Mouse (Mus musculus): ENCODE data around the gene Bcap29. TPM values are rescaled to one million over a fixed set of nuclear protein-coding genes. Genes with fewer than 3 reads are reported as not detected.
"Not testable (repeated sequence)": the region's sequence is repeated elsewhere in the genome, so short reads cannot be mapped to it uniquely, and the experiment has no call there.

Gene Bcap29
- polyA plus RNA-seq, 1 experiment from 2014 or later: 23.5 TPM

DNA sequence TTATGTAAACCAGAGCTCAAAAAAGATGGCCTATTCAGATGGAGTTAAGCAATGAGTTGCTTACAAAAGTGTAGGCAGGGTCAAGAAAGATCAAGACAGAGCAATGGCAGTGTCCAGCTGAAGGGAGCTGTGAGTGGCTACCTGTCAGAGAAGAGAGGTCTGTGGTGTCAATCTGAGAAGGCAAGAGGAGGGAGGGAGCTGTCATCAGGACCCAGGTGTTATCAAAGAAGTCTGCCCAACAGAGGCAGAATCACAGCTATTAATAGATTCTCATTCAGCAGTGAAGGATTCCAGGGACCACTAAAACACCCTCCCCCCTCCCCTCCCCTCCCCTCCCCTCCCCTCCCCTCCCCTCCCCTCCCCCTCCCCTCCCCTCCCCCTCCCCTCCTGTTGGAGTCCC is 65.8 kb downstream of the Bcap29 start:
- Histone ChIP-seq H3K4me1 (no peaks in the 10 kb centered on the region), H3K9me3 (no peaks in the 10 kb centered on the region), H3K36me3 (replicated peaks) (no peaks in the 10 kb centered on the region), H3K4me2 (no peak overlapping the region), H3K9ac (no peak overlapping the region), H3K27ac (no peak overlapping the region), H3K4me3 (no peak overlapping the region), H3K27me3 (replicated peaks) (no peaks in the 10 kb centered on the region)
- no peak for ATAC-seq (replicated peaks)

GRCm38 (mm10) chr12:31567535-31567934 is 66.9 kb downstream of the Bcap29 start:
- not testable (repeated sequence) for H3K27ac ChIP-seq; H3K4me1 ChIP-seq; H3K9me3 ChIP-seq; H3K36me3 ChIP-seq (replicated peaks); H3K9ac ChIP-seq; H3K27me3 ChIP-seq (replicated peaks)
- 31% methylated on average over 10 of the region's 10 CpGs for WGBS
- peak overlapping the region; percentile 47 for H3K4me2 ChIP-seq
- ATAC-seq (replicated peaks): peak; percentile 20; the same call in 1 of the 2 replicates
- H3K4me3 ChIP-seq: peak overlapping the region; percentile 22

DNA sequence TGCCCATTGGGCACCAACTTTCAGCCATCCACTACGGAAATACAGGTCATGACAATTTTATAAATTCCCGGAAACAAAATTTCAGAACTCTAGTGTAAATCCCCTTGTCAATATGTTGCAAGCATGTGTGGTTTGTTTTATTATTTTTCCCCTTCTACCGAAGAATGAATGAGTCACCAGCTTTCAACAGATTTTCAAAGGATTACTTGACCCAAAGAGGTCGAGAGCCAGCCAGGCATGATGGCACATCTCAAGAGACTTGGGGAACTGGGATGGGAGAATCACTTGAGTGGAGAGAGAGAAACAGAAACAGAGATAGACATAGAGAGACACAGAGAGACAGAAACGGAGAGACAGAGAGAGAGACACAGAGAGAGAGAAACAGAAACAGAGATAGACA is 73.7 kb downstream of the Bcap29 start:
- H3K4me1 ChIP-seq: peaks cover 13% of the 10 kb centered on the region
- ATAC-seq (replicated peaks): no peak
- no peaks in the 10 kb centered on the region for H3K36me3 ChIP-seq (replicated peaks)
- no peak overlapping the region for H3K9ac ChIP-seq
- no peaks in the 10 kb centered on the region for H3K9me3 ChIP-seq
- no peak overlapping the region for H3K4me3 ChIP-seq
- H3K27me3 ChIP-seq (replicated peaks): peaks cover 46% of the 10 kb centered on the region
- WGBS: 65% methylated on average over 5 of the region's 5 CpGs
- no peak overlapping the region for H3K27ac ChIP-seq
- H3K4me2 ChIP-seq: no peak overlapping the region

DNA sequence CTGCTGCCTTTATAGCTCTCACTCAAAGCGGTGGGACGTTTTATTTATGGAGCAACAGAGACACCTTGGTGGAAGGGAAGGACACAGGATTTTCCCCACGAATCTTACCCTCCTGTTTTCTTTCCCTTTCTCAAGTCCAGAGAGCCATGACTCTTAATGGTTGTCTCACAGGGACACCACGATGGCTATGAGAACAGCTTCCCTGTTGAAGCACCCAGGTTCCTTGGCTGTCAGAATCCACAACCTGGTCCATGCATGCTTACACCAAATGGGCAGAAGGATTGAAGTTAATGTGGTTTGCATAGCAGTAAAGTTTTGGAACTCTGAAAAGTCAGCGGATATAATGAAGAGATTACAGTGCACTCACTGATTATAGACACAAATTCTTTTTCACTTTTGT is 74.5 kb downstream of the Bcap29 start:
- 16% methylated on average over 5 of the region's 5 CpGs for WGBS
- ATAC-seq (replicated peaks): no peak
- H3K9me3 ChIP-seq: no peaks in the 10 kb centered on the region
- no peak overlapping the region for H3K27ac ChIP-seq
- peaks cover 13% of the 10 kb centered on the region for H3K4me1 ChIP-seq
- H3K36me3 ChIP-seq (replicated peaks): no peaks in the 10 kb centered on the region
- no peak overlapping the region for H3K9ac ChIP-seq
- peaks cover 49% of the 10 kb centered on the region for H3K27me3 ChIP-seq (replicated peaks)
- peak overlapping the region; percentile 74 for H3K4me3 ChIP-seq
- H3K4me2 ChIP-seq: peak overlapping the region; percentile 100

DNA sequence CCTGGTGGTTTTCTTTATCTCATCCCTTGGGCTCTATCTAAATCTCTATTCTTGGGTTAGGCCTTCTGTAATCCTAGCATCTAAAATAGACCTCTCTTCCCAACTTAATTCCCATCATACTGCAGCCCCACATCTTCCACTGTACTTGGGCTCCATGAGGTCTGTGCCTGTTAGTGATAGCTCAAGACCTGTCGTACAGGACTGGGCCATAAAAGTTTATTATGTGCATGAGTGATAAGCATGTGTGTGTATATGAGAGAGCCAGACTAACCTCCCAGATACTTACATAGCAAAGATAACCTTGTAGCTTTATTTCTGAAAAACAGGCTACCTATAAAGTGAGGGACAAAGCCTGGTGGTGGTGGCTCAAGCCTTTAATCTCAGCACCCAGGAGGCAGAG is 80.1 kb downstream of the Bcap29 start:
- no peaks in the 10 kb centered on the region for H3K36me3 ChIP-seq (replicated peaks)
- no peak overlapping the region for H3K9ac ChIP-seq
- no peak overlapping the region for H3K4me3 ChIP-seq
- peaks cover 6% of the 10 kb centered on the region for H3K4me1 ChIP-seq
- WGBS: 84% methylated on average over 1 of the region's 1 CpGs
- no peak for ATAC-seq (replicated peaks)
- H3K27me3 ChIP-seq (replicated peaks): peaks cover 26% of the 10 kb centered on the region
- no peak overlapping the region for H3K27ac ChIP-seq
- no peak overlapping the region for H3K4me2 ChIP-seq
- H3K9me3 ChIP-seq: no peaks in the 10 kb centered on the region

- H3K9ac ChIP-seq: no peak overlapping the region
- WGBS: 93% methylated on average over 1 of the region's 1 CpGs
- no peak for ATAC-seq (replicated peaks)
Measured at GRCm38 (mm10) chr12:31551252-31551651, 83.2 kb downstream of the Bcap29 start.

GRCm38 (mm10) chr12:31546061-31546460 is 88.4 kb downstream of the Bcap29 start:
- H3K9me3 ChIP-seq: no peaks in the 10 kb centered on the region
- 85% methylated on average over 1 of the region's 1 CpGs for WGBS
- no peaks in the 10 kb centered on the region for H3K27me3 ChIP-seq (replicated peaks)
- no peak overlapping the region for H3K27ac ChIP-seq
- H3K36me3 ChIP-seq (replicated peaks): no peaks in the 10 kb centered on the region
- no peak for ATAC-seq (replicated peaks)
- H3K9ac ChIP-seq: no peak overlapping the region
- H3K4me1 ChIP-seq: no peaks in the 10 kb centered on the region
- H3K4me3 ChIP-seq: no peak overlapping the region
- no peak overlapping the region for H3K4me2 ChIP-seq

More at GRCm38 (mm10) chr12:31551252-31551651, 83.2 kb downstream of the Bcap29 start:
- H3K4me3 ChIP-seq: no peak overlapping the region
- H3K27me3 ChIP-seq (replicated peaks): peaks cover 7% of the 10 kb centered on the region; the same call in 1 of the 2 replicates
- no peak overlapping the region for H3K4me2 ChIP-seq
- no peak overlapping the region for H3K27ac ChIP-seq
- no peaks in the 10 kb centered on the region for H3K9me3 ChIP-seq
- H3K4me1 ChIP-seq: no peaks in the 10 kb centered on the region
- H3K36me3 ChIP-seq (replicated peaks): no peaks in the 10 kb centered on the region

- ATAC-seq (replicated peaks): no peak
- Histone ChIP-seq H3K9me3 (no peaks in the 10 kb centered on the region), H3K27me3 (replicated peaks) (no peaks in the 10 kb centered on the region), H3K27ac (no peak overlapping the region), H3K4me3 (no peak overlapping the region), H3K9ac (no peak overlapping the region), H3K4me1 (no peaks in the 10 kb centered on the region), H3K36me3 (replicated peaks) (no peaks in the 10 kb centered on the region), H3K4me2 (no peak overlapping the region)
- WGBS: 57% methylated on average over 2 of the region's 2 CpGs
Measured at GRCm38 (mm10) chr12:31545219-31545618, 89.2 kb downstream of the Bcap29 start.

DNA sequence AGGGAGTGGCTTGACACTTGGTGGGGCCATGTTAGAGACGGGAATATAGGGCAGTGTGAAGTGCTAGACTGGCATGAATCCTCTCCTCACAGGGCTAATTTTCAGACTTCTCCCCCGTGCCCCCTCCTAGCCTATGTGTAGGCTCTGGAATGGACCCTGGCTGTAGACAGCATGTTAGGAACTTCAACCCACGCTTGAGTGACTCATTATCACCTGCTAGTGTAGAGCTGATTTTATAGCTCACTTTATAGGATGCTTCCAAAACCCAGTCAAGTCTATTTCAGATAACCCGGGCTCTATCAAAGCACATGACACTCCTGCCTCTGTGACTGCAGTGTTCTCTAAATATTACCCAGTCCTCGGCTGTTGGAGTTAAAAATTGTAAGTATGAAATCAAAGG is 92.9 kb downstream of the Bcap29 start:
- no peak for ATAC-seq (replicated peaks)
- Histone ChIP-seq H3K4me3 (no peak overlapping the region), H3K27me3 (replicated peaks) (no peaks in the 10 kb centered on the region), H3K9me3 (no peaks in the 10 kb centered on the region), H3K4me2 (no peak overlapping the region), H3K36me3 (replicated peaks) (no peaks in the 10 kb centered on the region), H3K27ac (no peak overlapping the region), H3K4me1 (no peaks in the 10 kb centered on the region), H3K9ac (no peak overlapping the region)
- WGBS: 79% methylated on average over 5 of the region's 5 CpGs

Other genes starting within 250 kb of the Bcap29 start
- 0.09 TPM in 1 of 2 replicates, not detected in the other for gene Slc26a3, start 243.8 kb downstream of the Bcap29 start, polyA plus RNA-seq (2015; fragmentation: Nextera tagmentation; extraction: Ambion mirVana)
- 17.9 and 19.8 TPM in 2 replicates for gene Cbll1, start 135.0 kb downstream of the Bcap29 start, polyA plus RNA-seq (2015; fragmentation: Nextera tagmentation; extraction: Ambion mirVana)
- gene Slc26a4, start 74.7 kb downstream of the Bcap29 start, polyA plus RNA-seq (2015; fragmentation: Nextera tagmentation; extraction: Ambion mirVana): 0.09 and 0.14 TPM in 2 replicates
- 6.2 and 7.2 TPM in 2 replicates for gene Dus4l, start 20.2 kb upstream of the Bcap29 start, polyA plus RNA-seq (2015; fragmentation: Nextera tagmentation; extraction: Ambion mirVana)
- gene Cog5, start 20.2 kb upstream of the Bcap29 start, polyA plus RNA-seq (2015; fragmentation: Nextera tagmentation; extraction: Ambion mirVana): 26.1 and 28.4 TPM in 2 replicates
- gene Gpr22, start 79.3 kb upstream of the Bcap29 start, polyA plus RNA-seq (2015; fragmentation: Nextera tagmentation; extraction: Ambion mirVana): 19.2 and 22.4 TPM in 2 replicates